Mouse (Mus musculus): ENCODE results near the gene Gpc5.

- TF ChIP-seq TAL1 (IDR thresholded peaks at IDR 0.05; ENCODE audit: low read length) (no peak), GATA1 (IDR thresholded peaks at IDR 0.05; ENCODE audit: low read length) (no peak)
Measured at GRCm38 (mm10) chr14:116162586-116162985, 1070.6 kb downstream of the Gpc5 start.
